Mouse (Mus musculus): ENCODE measurements around the gene Pik3r6. TPM values are rescaled to one million over a fixed set of nuclear protein-coding genes. Genes with fewer than 3 reads are reported as not detected.

Pik3r6 gene
- polyA plus RNA-seq, 1 experiment, result 2.8 TPM

DNA sequence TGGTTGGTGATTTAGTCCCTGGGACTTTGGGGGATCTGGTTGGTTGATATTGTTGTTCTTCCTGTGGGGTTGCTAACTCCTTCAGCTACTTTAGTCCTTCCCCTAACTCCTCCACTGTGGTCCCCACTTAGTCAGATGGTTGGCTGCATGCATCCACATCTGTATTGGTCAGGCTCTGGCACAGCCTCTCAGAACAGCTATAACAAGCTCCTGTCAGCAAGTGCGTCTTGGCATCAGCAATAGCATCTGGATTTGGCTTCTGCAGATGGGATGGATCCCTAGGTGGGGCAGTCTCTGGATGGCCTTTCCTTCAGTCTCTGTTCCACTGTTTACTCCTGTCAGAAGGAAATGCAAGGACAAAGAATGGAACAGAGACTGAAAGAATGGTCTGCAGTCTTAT, 74.3 kb downstream of the Pik3r6 start:
- DNase-seq (ENCODE audit: extremely low spot score in 1 of 2, low spot score in 1 of 2), result no peak

DNA sequence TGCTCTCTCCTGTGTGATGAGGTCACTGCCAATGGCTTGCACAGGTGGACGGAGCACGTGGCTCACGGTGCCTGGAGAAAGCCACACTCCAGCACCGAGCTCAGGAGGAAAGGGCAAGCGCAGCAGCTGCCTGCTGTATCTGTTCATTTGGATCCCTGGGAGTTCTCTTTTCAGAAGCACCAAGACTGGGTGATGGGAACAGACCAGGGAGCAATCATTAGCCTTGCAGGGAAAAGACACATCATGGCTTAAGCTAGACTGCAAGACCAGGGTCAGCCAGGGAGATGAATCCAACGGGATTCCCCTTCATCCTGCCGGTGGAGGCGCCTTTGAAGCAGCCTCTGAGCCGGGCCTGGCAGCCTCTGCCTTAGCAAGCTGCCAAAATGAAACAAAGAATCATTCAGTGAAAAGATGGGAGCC, 76.7 kb downstream of the Pik3r6 start:
- peak in 1 of 2 experiments; percentile 67 for DNase-seq (ENCODE audit: extremely low spot score in 1 of 2, low spot score in 1 of 2)

DNA sequence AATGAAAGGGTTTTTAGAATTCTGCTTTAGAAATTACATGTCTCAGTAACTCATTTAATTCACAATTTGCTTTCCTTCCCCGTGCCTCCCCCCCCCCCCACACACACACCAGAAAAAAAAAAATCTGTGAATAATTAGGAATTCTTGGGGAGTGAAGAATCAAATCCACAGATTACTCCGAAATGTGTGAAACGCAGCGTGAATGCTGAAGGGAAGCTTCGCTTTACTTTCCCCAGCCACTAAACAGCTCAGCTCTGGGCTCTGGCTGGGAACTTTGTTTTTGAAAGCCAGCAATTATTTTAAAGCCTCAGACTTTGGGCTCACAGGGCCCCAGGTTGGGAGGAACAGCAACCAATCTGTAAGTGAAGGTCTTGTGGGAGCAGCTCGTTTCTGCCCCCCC, 77.7 kb downstream of the Pik3r6 start:
- no peak for DNase-seq (ENCODE audit: extremely low spot score in 1 of 2, low spot score in 1 of 2)

DNA sequence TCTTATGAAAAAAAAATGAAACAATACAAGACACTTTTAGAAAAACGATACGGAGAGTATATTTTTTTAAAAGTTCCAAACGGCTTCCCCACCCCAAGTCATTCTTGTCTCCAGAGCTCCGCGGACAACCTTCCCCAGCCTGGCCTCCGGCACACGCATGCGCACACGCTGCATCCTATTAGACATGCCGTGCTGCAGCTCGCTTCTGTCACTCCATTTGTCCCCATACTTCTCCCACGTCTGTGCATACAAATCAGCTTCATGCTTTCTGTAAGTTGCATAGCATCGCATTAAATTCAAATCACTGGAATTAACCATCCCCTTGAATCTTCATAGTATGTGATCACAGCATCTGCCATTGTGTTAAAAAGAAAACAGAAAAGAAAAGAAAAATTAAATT, 80.4 kb downstream of the Pik3r6 start:
- DNase-seq (ENCODE audit: extremely low spot score in 1 of 2, low spot score in 1 of 2), result peak; percentile 41 to 78

DNA sequence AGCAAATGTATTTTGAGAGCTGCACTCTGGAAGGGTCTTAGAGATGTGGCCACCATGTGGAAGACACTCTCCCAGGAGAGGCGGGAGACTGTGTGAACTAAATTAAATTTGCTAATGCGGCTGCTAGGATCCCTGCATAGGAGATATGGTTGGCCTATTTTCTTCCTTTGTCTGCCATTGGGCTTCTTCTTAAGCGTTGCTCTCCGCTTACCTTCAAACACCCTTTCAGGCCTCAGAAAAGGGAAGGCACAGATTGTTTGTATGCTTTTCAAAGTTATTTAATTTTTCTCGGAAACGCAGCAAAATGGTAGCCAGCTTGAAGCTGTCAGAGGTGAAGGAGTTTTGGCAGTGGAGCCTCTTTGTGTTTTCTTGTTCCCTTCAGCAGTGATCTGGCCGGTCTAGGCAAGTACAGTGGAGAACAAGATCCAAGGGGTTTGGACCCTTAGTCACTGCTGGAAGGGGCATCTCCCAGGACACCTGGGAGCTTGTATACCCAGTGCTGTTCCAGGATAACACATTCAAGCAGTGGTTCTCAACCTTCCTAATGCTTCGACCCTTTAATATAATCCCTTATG, 81.2 kb downstream of the Pik3r6 start:
- no peak for DNase-seq (ENCODE audit: extremely low spot score in 1 of 2, low spot score in 1 of 2)

DNA sequence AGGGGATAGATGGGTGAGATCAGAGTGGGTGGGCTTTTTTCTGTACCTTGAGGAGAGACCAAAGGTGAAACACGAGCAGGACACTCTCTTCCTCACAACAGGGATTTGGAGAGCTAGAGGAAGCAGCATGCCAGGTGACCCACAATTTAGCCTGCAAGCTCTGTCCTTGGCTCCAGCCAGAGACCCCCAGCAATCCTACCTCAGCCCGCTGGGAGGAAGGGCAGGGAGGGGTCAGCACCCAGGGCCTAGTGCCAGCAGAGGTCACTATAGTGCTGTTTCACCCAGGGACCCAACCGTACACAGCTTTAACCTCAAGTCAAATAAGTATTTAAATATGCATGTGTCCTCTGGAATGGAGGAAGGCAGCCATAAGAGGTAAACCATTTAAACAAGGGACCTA, 83.1 kb downstream of the Pik3r6 start:
- no peak for DNase-seq (ENCODE audit: extremely low spot score in 1 of 2, low spot score in 1 of 2)

DNA sequence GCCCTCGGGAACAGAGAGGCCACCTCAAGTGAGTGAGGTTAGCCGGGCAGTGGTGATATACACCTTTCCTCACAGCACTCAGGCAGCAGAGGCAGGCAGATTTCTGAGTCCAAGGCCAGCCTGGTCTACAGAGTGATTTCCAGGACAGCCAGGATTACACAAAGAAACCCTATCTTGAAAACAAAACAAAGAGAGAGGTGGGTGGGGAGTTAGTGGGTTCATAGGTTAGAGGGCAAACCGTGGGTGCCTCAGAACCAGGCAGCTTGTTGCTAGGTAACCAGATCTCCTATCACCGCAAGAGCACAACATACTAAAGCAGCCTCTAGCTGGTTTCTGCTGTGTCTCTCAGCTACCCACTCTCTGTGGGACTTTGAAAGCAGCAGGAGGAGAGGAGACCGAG, 83.9 kb downstream of the Pik3r6 start, which contains the start of gene Ccdc42:
Gene Ccdc42 (plus strand): TSS at position 301 of the 400 bp plus-strand sequence.
- no peak for DNase-seq (ENCODE audit: extremely low spot score in 1 of 2, low spot score in 1 of 2)

DNA sequence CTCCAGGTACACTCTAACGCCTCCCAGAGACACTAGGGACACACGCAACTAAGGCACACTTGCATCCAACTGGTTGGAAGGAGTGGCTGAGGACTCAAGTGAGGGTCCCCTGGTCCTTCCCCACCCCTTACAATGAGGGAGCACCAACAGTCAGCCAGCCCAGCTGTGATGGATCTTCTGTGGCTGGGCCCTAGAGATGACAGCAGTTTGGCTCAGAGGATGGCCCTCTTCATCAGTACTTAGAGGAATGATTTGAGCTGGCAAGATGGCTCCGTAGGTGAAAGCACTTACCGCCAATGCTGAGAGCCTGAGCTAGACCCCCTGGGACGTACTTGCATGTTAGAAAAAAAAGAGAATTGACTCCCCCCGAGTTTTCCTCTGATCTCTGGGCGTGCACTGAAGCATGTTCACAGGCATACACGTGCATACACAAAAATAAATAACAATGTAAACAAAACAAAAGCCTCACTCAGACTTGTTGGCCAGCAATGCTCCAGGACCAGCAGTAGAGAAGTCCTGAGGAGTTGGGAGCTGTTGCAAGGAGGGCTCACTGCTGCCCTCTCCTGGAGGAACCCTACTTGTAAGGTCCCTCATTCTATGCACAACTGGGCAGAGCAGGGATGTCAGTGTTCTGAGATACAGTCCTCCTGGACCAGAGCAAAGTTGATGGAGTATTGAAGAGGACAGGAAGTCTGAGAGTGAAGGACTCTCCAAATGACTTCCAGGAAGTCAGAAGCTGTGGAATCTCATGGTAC, 86.4 kb downstream of the Pik3r6 start:
- DNase-seq (ENCODE audit: extremely low spot score in 1 of 2, low spot score in 1 of 2), result peak; percentile 61 to 94

DNA sequence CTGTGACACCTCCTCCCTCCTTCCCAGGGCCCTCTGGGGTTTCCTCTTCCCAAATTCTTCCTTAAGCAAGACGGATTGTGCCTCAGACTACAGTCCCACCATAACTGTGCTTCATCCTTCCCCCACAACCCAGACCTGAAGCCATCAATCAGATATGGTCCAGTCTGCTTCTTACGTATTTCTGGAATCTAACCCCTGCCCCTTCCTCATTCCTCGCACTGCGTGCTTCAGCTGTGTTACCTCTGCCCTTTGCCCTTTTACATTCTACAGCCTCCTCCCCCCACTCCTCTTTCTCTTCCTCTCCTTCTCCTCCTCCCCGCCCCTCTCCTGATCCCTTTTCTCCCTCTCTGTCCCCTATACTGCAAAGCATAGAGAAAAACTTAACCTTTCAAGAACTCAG, 88.9 kb downstream of the Pik3r6 start:
- no peak for DNase-seq (ENCODE audit: extremely low spot score in 1 of 2, low spot score in 1 of 2)

DNA sequence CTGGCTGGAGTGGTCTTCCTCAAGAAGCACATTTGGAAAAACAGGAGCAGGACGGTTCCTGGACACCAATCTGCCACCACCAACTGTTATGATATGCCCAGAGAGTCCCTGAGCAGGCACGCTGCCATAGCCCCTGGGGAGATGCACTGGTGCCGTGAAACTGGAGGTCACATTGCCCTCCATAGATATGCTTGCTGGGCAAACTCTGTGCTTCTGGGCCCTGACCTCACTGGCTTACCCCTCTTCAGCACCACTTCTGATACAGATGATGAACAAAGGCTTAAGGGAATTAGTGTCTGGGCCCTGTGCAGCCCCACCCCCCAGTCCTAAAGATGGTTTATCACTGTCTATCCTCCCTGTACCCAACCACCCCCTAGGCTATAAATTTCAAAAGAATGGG, 90.4 kb downstream of the Pik3r6 start:
- no peak for DNase-seq (ENCODE audit: extremely low spot score in 1 of 2, low spot score in 1 of 2)

DNA sequence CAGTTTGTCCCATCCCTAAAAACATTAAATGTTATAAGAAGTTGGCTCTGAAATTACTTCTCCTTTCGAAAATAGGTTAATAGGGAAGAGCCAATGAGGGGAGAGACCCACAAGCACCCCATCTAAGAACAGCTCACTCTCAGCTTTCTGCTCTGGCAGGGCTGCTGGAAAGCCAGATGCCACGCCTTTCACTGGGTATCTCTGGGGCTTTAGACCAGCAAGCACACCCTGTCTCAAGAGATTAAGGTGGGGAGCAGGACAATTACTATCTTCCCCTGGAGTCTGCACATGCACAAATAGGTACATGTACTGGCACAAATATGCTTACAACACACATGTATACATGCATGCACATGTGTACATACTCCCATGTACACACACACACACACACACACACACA, 95.1 kb downstream of the Pik3r6 start:
- no peak for DNase-seq (ENCODE audit: extremely low spot score in 1 of 2, low spot score in 1 of 2)

DNA sequence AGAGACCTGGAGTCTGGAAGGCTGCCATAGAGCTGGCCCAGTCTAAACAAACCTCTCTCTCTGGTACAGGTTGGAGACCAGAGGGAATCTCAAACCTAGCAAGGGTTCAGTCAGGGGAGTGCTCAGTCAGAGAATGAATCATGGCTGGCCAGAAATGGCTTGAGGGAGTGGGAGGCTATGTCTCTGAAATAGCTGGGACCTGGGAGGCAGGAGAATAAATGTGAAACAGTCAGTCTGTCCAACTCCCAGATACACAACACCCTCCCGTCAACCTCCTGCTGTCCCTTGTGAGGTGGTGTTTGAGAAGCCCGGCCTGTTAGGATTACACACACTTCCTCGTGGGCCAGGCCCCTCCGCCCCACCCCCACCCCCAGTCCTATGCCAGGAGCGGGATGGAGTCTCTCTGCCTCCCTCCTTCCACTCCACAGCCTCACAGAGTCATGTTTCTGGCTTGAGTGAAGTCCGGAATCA, 97.8 kb downstream of the Pik3r6 start:
- DNase-seq (ENCODE audit: extremely low spot score in 1 of 2, low spot score in 1 of 2), result peak in 1 of 2 experiments; percentile 13

DNA sequence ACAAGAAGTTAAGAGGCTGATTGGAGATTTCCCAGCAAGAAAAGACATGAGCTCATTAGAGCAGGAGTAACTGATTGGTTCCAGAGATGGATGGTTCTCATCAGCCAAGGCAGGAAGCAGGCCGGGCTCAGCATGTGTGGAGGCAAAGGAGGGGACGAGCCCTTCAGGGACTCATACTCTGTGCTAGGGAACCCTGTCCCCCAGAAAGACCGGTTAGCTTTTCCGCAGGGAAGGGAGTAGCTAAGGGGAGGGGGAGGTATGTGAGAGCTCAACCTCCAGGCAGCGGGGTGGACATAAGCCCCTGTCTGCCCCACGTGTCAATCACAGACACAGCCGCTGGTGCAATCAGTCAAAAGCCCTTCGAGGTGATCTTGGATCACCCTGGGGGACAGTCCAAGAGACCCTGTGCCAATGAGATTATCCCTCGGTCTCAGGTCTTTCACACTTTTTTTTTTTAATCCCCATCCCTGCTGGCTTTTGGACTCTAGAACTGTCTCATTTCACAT, 98.7 kb downstream of the Pik3r6 start:
- DNase-seq (ENCODE audit: extremely low spot score in 1 of 2, low spot score in 1 of 2), result no peak

Other genes with a start within 250 kb of the Pik3r6 start
- gene Ntn1, start 102.2 kb upstream of the Pik3r6 start, polyA plus RNA-seq (2012; rRNA removed), result 6.0 and 6.2 TPM in 2 replicates
- gene Pik3r5, start 70.9 kb upstream of the Pik3r6 start, polyA plus RNA-seq (2012; rRNA removed), result 1.5 and 2.0 TPM in 2 replicates
- 0.08 TPM in 1 of 2 replicates, not detected in the other for gene Mfsd6l, start 53.2 kb downstream of the Pik3r6 start, polyA plus RNA-seq (2012; rRNA removed)
- 0.95 and 0.98 TPM in 2 replicates for gene Ccdc42, start 84.0 kb downstream of the Pik3r6 start, polyA plus RNA-seq (2012; rRNA removed)
- gene Myh10, start 188.5 kb downstream of the Pik3r6 start, polyA plus RNA-seq (2012; rRNA removed), result 137 and 141 TPM in 2 replicates